Mouse (Mus musculus): Measurements from ENCODE around the gene Tmem39b. TPM values are rescaled to one million over a fixed set of nuclear protein-coding genes. Genes with fewer than 3 reads are reported as not detected.
A peak's percentile ranks its signal among the peaks of the same experiment; 100 is the strongest.

Tmem39b gene
- polyA plus RNA-seq, 1 experiment from 2014 or later = 24.1 TPM

GRCm38 (mm10) chr4:129641756-129642155 lies 54.9 kb downstream of the Tmem39b start:
- peaks cover 16% of the 10 kb centered on the region for H3K4me1 ChIP-seq (replicated peaks; ENCODE audit: control insufficient read depth, insufficient read depth, low read length)
- DNase-seq (ENCODE audit: low spot score) (no peak), ATAC-seq (replicated peaks; ENCODE audit: low FRiP score) (no peak)
- H3K4me3 ChIP-seq (ENCODE audit: low read depth, low read length) = peak overlapping the region; percentile 23; the same call in 1 of the 2 replicates
- H3K27ac ChIP-seq (ENCODE audit: low read depth, low read length) = peak overlapping the region; percentile 26; the same call in 1 of the 2 replicates
- 60% methylated on average over 5 of the region's 5 CpGs for WGBS
- H3K27me3 ChIP-seq (replicated peaks; ENCODE audit: control insufficient read depth, insufficient read depth, low read length) = no peaks in the 10 kb centered on the region
- peaks cover 33% of the 10 kb centered on the region for H3K36me3 ChIP-seq (ENCODE audit: control insufficient read depth, insufficient read depth, low read length)
- H3K9ac ChIP-seq (ENCODE audit: low read depth, low read length) = peak overlapping the region; percentile 44
- no peaks in the 10 kb centered on the region for H3K9me3 ChIP-seq (ENCODE audit: control insufficient read depth, low read length)
- H3K4me2 ChIP-seq = peak overlapping the region; percentile 91

- Histone ChIP-seq H3K27ac (ENCODE audit: low read depth, low read length) (peak within 1 kb of the TSS; percentile 82), H3K4me1 (replicated peaks; ENCODE audit: control insufficient read depth, insufficient read depth, low read length) (peaks cover 16% of the 10 kb centered on the region), H3K9me3 (ENCODE audit: control insufficient read depth, low read length) (no peaks in the 10 kb centered on the region), H3K36me3 (ENCODE audit: control insufficient read depth, insufficient read depth, low read length) (peaks cover 35% of the 10 kb centered on the region), H3K4me3 (ENCODE audit: low read depth, low read length) (peak within 1 kb of the TSS; percentile 72), H3K27me3 (replicated peaks; ENCODE audit: control insufficient read depth, insufficient read depth, low read length) (no peaks in the 10 kb centered on the region), H3K4me2 (peak within 1 kb of the TSS; percentile 91), H3K9ac (ENCODE audit: low read depth, low read length) (peak within 1 kb of the TSS; percentile 75)
- DNase-seq (ENCODE audit: low spot score) = peak; percentile 96
- 1% methylated on average over 60 of the region's 60 CpGs for WGBS
- ATAC-seq (replicated peaks; ENCODE audit: low FRiP score) = peak; percentile 92
Measured at GRCm38 (mm10) chr4:129640638-129641467, 55.8 kb downstream of the Tmem39b start, which contains the start of gene Txlna. Txlna (minus strand) TSS chr4:129641065.

- H3K9ac ChIP-seq (ENCODE audit: low read depth, low read length) = peak overlapping the region; percentile 75
- peak overlapping the region; percentile 82 for H3K27ac ChIP-seq (ENCODE audit: low read depth, low read length)
- DNase-seq (ENCODE audit: low spot score) (peak; percentile 49), ATAC-seq (replicated peaks; ENCODE audit: low FRiP score) (no peak)
- H3K4me2 ChIP-seq = peak overlapping the region; percentile 91
- WGBS = 7% methylated on average over 17 of the region's 17 CpGs
- no peaks in the 10 kb centered on the region for H3K9me3 ChIP-seq (ENCODE audit: control insufficient read depth, low read length)
- H3K36me3 ChIP-seq (ENCODE audit: control insufficient read depth, insufficient read depth, low read length) = peaks cover 35% of the 10 kb centered on the region
- H3K27me3 ChIP-seq (replicated peaks; ENCODE audit: control insufficient read depth, insufficient read depth, low read length) = no peaks in the 10 kb centered on the region
- peaks cover 16% of the 10 kb centered on the region for H3K4me1 ChIP-seq (replicated peaks; ENCODE audit: control insufficient read depth, insufficient read depth, low read length)
- H3K4me3 ChIP-seq (ENCODE audit: low read depth, low read length) = peak overlapping the region; percentile 72
Measured at GRCm38 (mm10) chr4:129640101-129640637, 56.5 kb downstream of the Tmem39b start.

GRCm38 (mm10) chr4:129639221-129639620 lies 57.4 kb downstream of the Tmem39b start:
- no peak for ATAC-seq (replicated peaks; ENCODE audit: low FRiP score)
- peaks cover 39% of the 10 kb centered on the region for H3K36me3 ChIP-seq (ENCODE audit: control insufficient read depth, insufficient read depth, low read length)
- DNase-seq (ENCODE audit: low spot score) = no peak
- H3K27me3 ChIP-seq (replicated peaks; ENCODE audit: control insufficient read depth, insufficient read depth, low read length) = no peaks in the 10 kb centered on the region
- peak overlapping the region; percentile 72 for H3K4me3 ChIP-seq (ENCODE audit: low read depth, low read length)
- no peaks in the 10 kb centered on the region for H3K9me3 ChIP-seq (ENCODE audit: control insufficient read depth, low read length)
- WGBS = 89% methylated on average over 15 of the region's 15 CpGs
- peak overlapping the region; percentile 82; the same call in 1 of the 2 replicates for H3K27ac ChIP-seq (ENCODE audit: low read depth, low read length)
- H3K9ac ChIP-seq (ENCODE audit: low read depth, low read length) = peak overlapping the region; percentile 75
- peak overlapping the region; percentile 91 for H3K4me2 ChIP-seq
- peaks cover 20% of the 10 kb centered on the region for H3K4me1 ChIP-seq (replicated peaks; ENCODE audit: control insufficient read depth, insufficient read depth, low read length)

- ATAC-seq (replicated peaks; ENCODE audit: low FRiP score) = peak; percentile 70
- H3K27me3 ChIP-seq (replicated peaks; ENCODE audit: control insufficient read depth, insufficient read depth, low read length) = no peaks in the 10 kb centered on the region
- H3K9me3 ChIP-seq (ENCODE audit: control insufficient read depth, low read length) = no peaks in the 10 kb centered on the region
- H3K27ac ChIP-seq (ENCODE audit: low read depth, low read length) = no peak overlapping the region
- DNase-seq (ENCODE audit: low spot score) = no peak
- H3K4me1 ChIP-seq (replicated peaks; ENCODE audit: control insufficient read depth, insufficient read depth, low read length) = peaks cover 14% of the 10 kb centered on the region
- H3K9ac ChIP-seq (ENCODE audit: low read depth, low read length) = no peak overlapping the region
- no peak overlapping the region for H3K4me3 ChIP-seq (ENCODE audit: low read depth, low read length)
- H3K4me2 ChIP-seq = no peak overlapping the region; the same call in 1 of the 2 replicates
- WGBS = 69% methylated on average over 6 of the region's 6 CpGs
- peaks cover 77% of the 10 kb centered on the region for H3K36me3 ChIP-seq (ENCODE audit: control insufficient read depth, insufficient read depth, low read length)
Measured at GRCm38 (mm10) chr4:129633852-129634251, 62.8 kb downstream of the Tmem39b start.

- peaks cover 10% of the 10 kb centered on the region for H3K4me1 ChIP-seq (replicated peaks; ENCODE audit: control insufficient read depth, insufficient read depth, low read length)
- no peak overlapping the region for H3K4me3 ChIP-seq (ENCODE audit: low read depth, low read length)
- no peak for ATAC-seq (replicated peaks; ENCODE audit: low FRiP score)
- no peak overlapping the region for H3K4me2 ChIP-seq
- H3K9me3 ChIP-seq (ENCODE audit: control insufficient read depth, low read length) = no peaks in the 10 kb centered on the region
- no peak overlapping the region for H3K9ac ChIP-seq (ENCODE audit: low read depth, low read length)
- H3K36me3 ChIP-seq (ENCODE audit: control insufficient read depth, insufficient read depth, low read length) = peaks cover 80% of the 10 kb centered on the region
- WGBS = 92% methylated on average over 12 of the region's 12 CpGs
- DNase-seq (ENCODE audit: low spot score) = no peak
- no peaks in the 10 kb centered on the region for H3K27me3 ChIP-seq (replicated peaks; ENCODE audit: control insufficient read depth, insufficient read depth, low read length)
- H3K27ac ChIP-seq (ENCODE audit: low read depth, low read length) = no peak overlapping the region
Measured at GRCm38 (mm10) chr4:129631867-129632266, 64.8 kb downstream of the Tmem39b start.

GRCm38 (mm10) chr4:129630944-129631343 lies 65.7 kb downstream of the Tmem39b start:
- no peak for DNase-seq (ENCODE audit: low spot score)
- no peak overlapping the region for H3K27ac ChIP-seq (ENCODE audit: low read depth, low read length)
- no peak overlapping the region for H3K4me3 ChIP-seq (ENCODE audit: low read depth, low read length)
- H3K4me1 ChIP-seq (replicated peaks; ENCODE audit: control insufficient read depth, insufficient read depth, low read length) = peaks cover 10% of the 10 kb centered on the region
- no peaks in the 10 kb centered on the region for H3K9me3 ChIP-seq (ENCODE audit: control insufficient read depth, low read length)
- no peak for ATAC-seq (replicated peaks; ENCODE audit: low FRiP score)
- H3K36me3 ChIP-seq (ENCODE audit: control insufficient read depth, insufficient read depth, low read length) = peaks cover 80% of the 10 kb centered on the region
- H3K9ac ChIP-seq (ENCODE audit: low read depth, low read length) = no peak overlapping the region
- H3K4me2 ChIP-seq = no peak overlapping the region
- 90% methylated on average over 4 of the region's 4 CpGs for WGBS
- no peaks in the 10 kb centered on the region for H3K27me3 ChIP-seq (replicated peaks; ENCODE audit: control insufficient read depth, insufficient read depth, low read length)

Data from liver, embryonic 11.5 days (tissue).